Mouse (Mus musculus): Measurements from ENCODE around the gene Etfa. TPM values are rescaled to one million over a fixed set of nuclear protein-coding genes. Genes with fewer than 3 reads are reported as not detected.

The Etfa gene
- polyA plus RNA-seq, 1 experiment from 2014 or later = 336 TPM

GRCm38 (mm10) chr9:55451426-55451825, 60.6 kb downstream of the Etfa start:
- no peaks in the 10 kb centered on the region for H3K4me1 ChIP-seq (replicated peaks; ENCODE audit: control insufficient read depth, insufficient read depth, low read length)
- no peak overlapping the region for H3K9ac ChIP-seq (ENCODE audit: low read depth, low read length)
- 96% methylated on average over 3 of the region's 3 CpGs for WGBS
- no peak overlapping the region for H3K4me3 ChIP-seq (ENCODE audit: low read depth, low read length)
- no peaks in the 10 kb centered on the region for H3K9me3 ChIP-seq (ENCODE audit: control insufficient read depth)
- TF ChIP-seq CTCF (IDR thresholded peaks at IDR 0.05; ENCODE audit: low read depth) = no peak
- no peaks in the 10 kb centered on the region for H3K27me3 ChIP-seq (replicated peaks; ENCODE audit: control insufficient read depth, insufficient read depth, low read length)
- ATAC-seq = no peak
- H3K36me3 ChIP-seq (ENCODE audit: control insufficient read depth, insufficient read depth) = peaks cover 6% of the 10 kb centered on the region; the same call in 1 of the 2 replicates
- no peak overlapping the region for H3K4me2 ChIP-seq (replicated peaks; ENCODE audit: low read depth)
- no peak overlapping the region for H3K27ac ChIP-seq (ENCODE audit: low read depth, low read length)

GRCm38 (mm10) chr9:55450035-55450434, 62.0 kb downstream of the Etfa start:
- H3K36me3 ChIP-seq (ENCODE audit: control insufficient read depth, insufficient read depth) = no peaks in the 10 kb centered on the region
- TF ChIP-seq CTCF (IDR thresholded peaks at IDR 0.05; ENCODE audit: low read depth) = no peak
- H3K4me1 ChIP-seq (replicated peaks; ENCODE audit: control insufficient read depth, insufficient read depth, low read length) = no peaks in the 10 kb centered on the region
- H3K27me3 ChIP-seq (replicated peaks; ENCODE audit: control insufficient read depth, insufficient read depth, low read length) = no peaks in the 10 kb centered on the region
- H3K4me2 ChIP-seq (replicated peaks; ENCODE audit: low read depth) = no peak overlapping the region
- H3K9ac ChIP-seq (ENCODE audit: low read depth, low read length) = no peak overlapping the region
- H3K4me3 ChIP-seq (ENCODE audit: low read depth, low read length) = no peak overlapping the region
- H3K9me3 ChIP-seq (ENCODE audit: control insufficient read depth) = no peaks in the 10 kb centered on the region
- no peak for ATAC-seq
- WGBS = 79% methylated on average over 6 of the region's 6 CpGs
- no peak overlapping the region for H3K27ac ChIP-seq (ENCODE audit: low read depth, low read length)

- H3K9me3 ChIP-seq (ENCODE audit: control insufficient read depth) = no peaks in the 10 kb centered on the region
- no peak overlapping the region for H3K9ac ChIP-seq (ENCODE audit: low read depth, low read length)
- H3K4me1 ChIP-seq (replicated peaks; ENCODE audit: control insufficient read depth, insufficient read depth, low read length) = no peaks in the 10 kb centered on the region
- H3K36me3 ChIP-seq (ENCODE audit: control insufficient read depth, insufficient read depth) = no peaks in the 10 kb centered on the region
- ATAC-seq = no peak
- no peak for TF ChIP-seq CTCF (IDR thresholded peaks at IDR 0.05; ENCODE audit: low read depth)
- H3K4me2 ChIP-seq (replicated peaks; ENCODE audit: low read depth) = no peak overlapping the region
- no peaks in the 10 kb centered on the region for H3K27me3 ChIP-seq (replicated peaks; ENCODE audit: control insufficient read depth, insufficient read depth, low read length)
- WGBS = 85% methylated on average over 1 of the region's 1 CpGs
- H3K4me3 ChIP-seq (ENCODE audit: low read depth, low read length) = no peak overlapping the region
- H3K27ac ChIP-seq (ENCODE audit: low read depth, low read length) = no peak overlapping the region
Observed at GRCm38 (mm10) chr9:55449108-55449507, 62.9 kb downstream of the Etfa start.

- TF ChIP-seq CTCF (IDR thresholded peaks at IDR 0.05; ENCODE audit: low read depth) = no peak
- WGBS = 84% methylated on average over 4 of the region's 4 CpGs
- Histone ChIP-seq H3K4me2 (replicated peaks; ENCODE audit: low read depth) (no peak overlapping the region), H3K4me1 (replicated peaks; ENCODE audit: control insufficient read depth, insufficient read depth, low read length) (no peaks in the 10 kb centered on the region), H3K27ac (ENCODE audit: low read depth, low read length) (no peak overlapping the region), H3K9ac (ENCODE audit: low read depth, low read length) (no peak overlapping the region), H3K4me3 (ENCODE audit: low read depth, low read length) (no peak overlapping the region), H3K36me3 (ENCODE audit: control insufficient read depth, insufficient read depth) (no peaks in the 10 kb centered on the region), H3K9me3 (ENCODE audit: control insufficient read depth) (no peaks in the 10 kb centered on the region), H3K27me3 (replicated peaks; ENCODE audit: control insufficient read depth, insufficient read depth, low read length) (no peaks in the 10 kb centered on the region)
- ATAC-seq = no peak
Observed at GRCm38 (mm10) chr9:55447509-55447908, 64.5 kb downstream of the Etfa start.

GRCm38 (mm10) chr9:55439206-55439780, 72.8 kb downstream of the Etfa start:
- no peaks in the 10 kb centered on the region for H3K4me1 ChIP-seq (replicated peaks; ENCODE audit: control insufficient read depth, insufficient read depth, low read length)
- no peak overlapping the region for H3K9ac ChIP-seq (ENCODE audit: low read depth, low read length)
- ATAC-seq = no peak
- no peaks in the 10 kb centered on the region for H3K27me3 ChIP-seq (replicated peaks; ENCODE audit: control insufficient read depth, insufficient read depth, low read length)
- WGBS = 89% methylated on average over 5 of the region's 5 CpGs
- no peaks in the 10 kb centered on the region for H3K9me3 ChIP-seq (ENCODE audit: control insufficient read depth)
- H3K4me3 ChIP-seq (ENCODE audit: low read depth, low read length) = no peak overlapping the region
- H3K27ac ChIP-seq (ENCODE audit: low read depth, low read length) = no peak overlapping the region
- TF ChIP-seq CTCF (IDR thresholded peaks at IDR 0.05; ENCODE audit: low read depth) = no peak
- H3K4me2 ChIP-seq (replicated peaks; ENCODE audit: low read depth) = no peak overlapping the region
- H3K36me3 ChIP-seq (ENCODE audit: control insufficient read depth, insufficient read depth) = no peaks in the 10 kb centered on the region

- Histone ChIP-seq H3K9ac (ENCODE audit: low read depth, low read length) (no peak overlapping the region), H3K4me2 (replicated peaks; ENCODE audit: low read depth) (no peak overlapping the region), H3K36me3 (ENCODE audit: control insufficient read depth, insufficient read depth) (no peaks in the 10 kb centered on the region), H3K4me1 (replicated peaks; ENCODE audit: control insufficient read depth, insufficient read depth, low read length) (no peaks in the 10 kb centered on the region), H3K27me3 (replicated peaks; ENCODE audit: control insufficient read depth, insufficient read depth, low read length) (no peaks in the 10 kb centered on the region), H3K9me3 (ENCODE audit: control insufficient read depth) (no peaks in the 10 kb centered on the region), H3K4me3 (ENCODE audit: low read depth, low read length) (no peak overlapping the region), H3K27ac (ENCODE audit: low read depth, low read length) (no peak overlapping the region)
- 39% methylated on average over 3 of the region's 3 CpGs for WGBS
- no peak for ATAC-seq
- no peak for TF ChIP-seq CTCF (IDR thresholded peaks at IDR 0.05; ENCODE audit: low read depth)
Observed at GRCm38 (mm10) chr9:55438433-55438832, 73.6 kb downstream of the Etfa start.

GRCm38 (mm10) chr9:55433875-55434274, 78.2 kb downstream of the Etfa start:
- no peak overlapping the region for H3K27ac ChIP-seq (ENCODE audit: low read depth, low read length)
- H3K9me3 ChIP-seq (ENCODE audit: control insufficient read depth) = no peaks in the 10 kb centered on the region
- ATAC-seq = no peak
- 92% methylated on average over 5 of the region's 5 CpGs for WGBS
- no peaks in the 10 kb centered on the region for H3K36me3 ChIP-seq (ENCODE audit: control insufficient read depth, insufficient read depth)
- 0 out of 2 replicates have a peak, but pooled peaks cover 4% of the 10 kb centered on the region for H3K4me1 ChIP-seq (replicated peaks; ENCODE audit: control insufficient read depth, insufficient read depth, low read length)
- H3K4me2 ChIP-seq (replicated peaks; ENCODE audit: low read depth) = no peak overlapping the region
- no peak for TF ChIP-seq CTCF (IDR thresholded peaks at IDR 0.05; ENCODE audit: low read depth)
- no peak overlapping the region for H3K4me3 ChIP-seq (ENCODE audit: low read depth, low read length)
- no peak overlapping the region for H3K9ac ChIP-seq (ENCODE audit: low read depth, low read length)
- H3K27me3 ChIP-seq (replicated peaks; ENCODE audit: control insufficient read depth, insufficient read depth, low read length) = no peaks in the 10 kb centered on the region

All from intestine, postnatal 0 days (tissue).